Mouse (Mus musculus): ENCODE results near the gene Stam2.

The Stam2 gene

GRCm38 (mm10) chr2:52647255-52647998, 94.7 kb downstream of the Stam2 start:
- DNase-seq = peak; percentile 75

GRCm38 (mm10) chr2:52643657-52644056, 98.4 kb downstream of the Stam2 start:
- DNase-seq = peak; percentile 46

All from heart, adult 11 months (tissue).